Mouse (Mus musculus): ENCODE results near the gene Tcf7l2. TPM values are rescaled to one million over a fixed set of nuclear protein-coding genes. Genes with fewer than 3 reads are reported as not detected.

The Tcf7l2 gene
- total and polyA plus RNA-seq, 2 experiments from 2014 or later: 3.0 to 38.6 TPM

DNA sequence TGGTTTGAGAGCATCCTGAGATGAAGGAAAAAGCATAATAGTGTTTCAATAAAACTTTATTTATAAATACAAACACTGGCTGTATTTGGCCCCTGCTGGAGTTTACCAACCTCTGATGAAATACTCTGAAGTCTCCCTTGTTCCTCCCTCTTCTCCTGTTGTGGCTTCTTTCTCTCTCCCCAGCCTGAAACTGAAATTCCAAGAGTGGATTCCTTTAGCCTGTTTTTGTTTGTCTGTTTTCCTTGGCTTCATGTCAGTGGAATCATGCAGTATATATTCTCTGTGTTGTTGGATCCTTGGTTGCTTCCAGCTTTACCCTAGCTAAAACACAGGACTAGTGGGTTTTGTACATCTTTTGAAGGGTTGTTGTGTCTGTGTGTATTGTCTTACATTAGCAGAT lies 16.5 kb downstream of the Tcf7l2 start:
- no peak for TF ChIP-seq EP300 (IDR thresholded peaks at IDR 0.05; ENCODE audit: low read depth)
- TF ChIP-seq CTCF (IDR thresholded peaks at IDR 0.05; ENCODE audit: low read depth): no peak
- no peaks in the 10 kb centered on the region for H3K27me3 ChIP-seq (ENCODE audit: control insufficient read depth, insufficient read depth, low read length)
- H3K4me3 ChIP-seq (ENCODE audit: low read depth, low read length): no peak overlapping the region
- peaks cover 4% of the 10 kb centered on the region; the same call in 1 of the 2 replicates for H3K36me3 ChIP-seq (replicated peaks; ENCODE audit: control insufficient read depth, insufficient read depth, low read length)
- peak overlapping the region; percentile 58; the same call in 1 of the 2 replicates for H3K27ac ChIP-seq (ENCODE audit: low read depth)
- no peak for ATAC-seq (ENCODE audit: insufficient read depth, low read depth)
- no peaks in the 10 kb centered on the region for H3K9me3 ChIP-seq (replicated peaks; ENCODE audit: control insufficient read depth, low read length)
- H3K9ac ChIP-seq (replicated peaks; ENCODE audit: low read depth, low read length): no peak overlapping the region
- no peak for DNase-seq (ENCODE audit: low spot score)
- peaks cover 47% of the 10 kb centered on the region for H3K4me1 ChIP-seq (ENCODE audit: control insufficient read depth, insufficient read depth)
- no peak overlapping the region for H3K4me2 ChIP-seq (ENCODE audit: low read depth, low read length)

DNA sequence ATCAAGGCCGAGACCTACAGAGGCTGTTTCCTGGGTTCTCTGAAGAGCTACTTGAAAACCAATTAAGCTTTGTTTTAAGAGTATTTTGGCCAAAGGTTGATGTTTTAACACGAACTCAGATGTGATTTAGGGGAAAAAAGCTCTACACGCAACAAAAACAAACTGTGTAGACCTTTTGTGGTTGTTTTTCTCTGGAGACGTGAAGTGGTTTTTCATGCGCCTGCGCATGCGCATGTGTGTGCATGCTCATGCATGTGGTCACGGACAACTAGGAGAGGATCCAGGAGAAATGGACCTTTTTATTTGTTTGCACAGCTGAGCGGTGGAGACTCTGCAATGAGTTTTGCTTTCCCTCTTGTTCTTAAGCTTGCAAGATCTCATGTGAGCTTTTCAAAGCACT lies 17.4 kb downstream of the Tcf7l2 start:
- H3K27me3 ChIP-seq (ENCODE audit: control insufficient read depth, insufficient read depth, low read length): no peaks in the 10 kb centered on the region
- no peaks in the 10 kb centered on the region for H3K9me3 ChIP-seq (replicated peaks; ENCODE audit: control insufficient read depth, low read length)
- DNase-seq (ENCODE audit: low spot score) (no peak), ATAC-seq (ENCODE audit: insufficient read depth, low read depth) (no peak)
- H3K27ac ChIP-seq (ENCODE audit: low read depth): no peak overlapping the region
- H3K4me3 ChIP-seq (ENCODE audit: low read depth, low read length): no peak overlapping the region
- 91% methylated on average over 9 of the region's 9 CpGs for WGBS
- H3K36me3 ChIP-seq (replicated peaks; ENCODE audit: control insufficient read depth, insufficient read depth, low read length): peaks cover 4% of the 10 kb centered on the region; the same call in 1 of the 2 replicates
- no peak overlapping the region for H3K4me2 ChIP-seq (ENCODE audit: low read depth, low read length)
- peaks cover 43% of the 10 kb centered on the region for H3K4me1 ChIP-seq (ENCODE audit: control insufficient read depth, insufficient read depth)
- H3K9ac ChIP-seq (replicated peaks; ENCODE audit: low read depth, low read length): no peak overlapping the region
- no peak for TF ChIP-seq EP300 (IDR thresholded peaks at IDR 0.05; ENCODE audit: low read depth)
- no peak for TF ChIP-seq CTCF (IDR thresholded peaks at IDR 0.05; ENCODE audit: low read depth)

DNA sequence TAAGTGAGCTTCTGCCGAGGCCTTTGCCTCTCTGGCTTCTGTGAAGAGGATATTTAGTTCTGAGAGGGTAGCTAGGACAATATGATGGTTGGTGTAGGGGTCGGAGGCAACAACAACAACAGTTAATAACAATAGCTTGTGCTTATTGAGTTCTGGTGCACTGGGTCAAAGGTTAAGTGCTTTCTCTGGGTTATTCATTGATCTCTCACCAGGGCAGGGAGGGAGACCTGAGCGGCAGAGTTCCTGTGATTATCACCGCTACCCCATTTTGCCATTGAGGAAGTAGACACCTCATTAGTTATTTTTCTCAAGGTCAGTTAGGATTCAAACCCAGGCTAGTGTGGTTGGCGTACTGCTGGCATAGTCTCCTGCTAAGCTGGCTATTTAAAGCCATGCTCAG lies 19.5 kb downstream of the Tcf7l2 start:
- peaks cover 26% of the 10 kb centered on the region for H3K4me1 ChIP-seq (ENCODE audit: control insufficient read depth, insufficient read depth)
- no peak overlapping the region for H3K27ac ChIP-seq (ENCODE audit: low read depth)
- DNase-seq (ENCODE audit: low spot score): no peak
- no peak overlapping the region for H3K4me3 ChIP-seq (ENCODE audit: low read depth, low read length)
- no peaks in the 10 kb centered on the region for H3K9me3 ChIP-seq (replicated peaks; ENCODE audit: control insufficient read depth, low read length)
- no peak overlapping the region for H3K9ac ChIP-seq (replicated peaks; ENCODE audit: low read depth, low read length)
- WGBS: 82% methylated on average over 5 of the region's 5 CpGs
- no peak for TF ChIP-seq CTCF (IDR thresholded peaks at IDR 0.05; ENCODE audit: low read depth)
- no peaks in the 10 kb centered on the region for H3K27me3 ChIP-seq (ENCODE audit: control insufficient read depth, insufficient read depth, low read length)
- ATAC-seq (ENCODE audit: insufficient read depth, low read depth): no peak
- H3K36me3 ChIP-seq (replicated peaks; ENCODE audit: control insufficient read depth, insufficient read depth, low read length): no peaks in the 10 kb centered on the region; the same call in 1 of the 2 replicates
- H3K4me2 ChIP-seq (ENCODE audit: low read depth, low read length): no peak overlapping the region

DNA sequence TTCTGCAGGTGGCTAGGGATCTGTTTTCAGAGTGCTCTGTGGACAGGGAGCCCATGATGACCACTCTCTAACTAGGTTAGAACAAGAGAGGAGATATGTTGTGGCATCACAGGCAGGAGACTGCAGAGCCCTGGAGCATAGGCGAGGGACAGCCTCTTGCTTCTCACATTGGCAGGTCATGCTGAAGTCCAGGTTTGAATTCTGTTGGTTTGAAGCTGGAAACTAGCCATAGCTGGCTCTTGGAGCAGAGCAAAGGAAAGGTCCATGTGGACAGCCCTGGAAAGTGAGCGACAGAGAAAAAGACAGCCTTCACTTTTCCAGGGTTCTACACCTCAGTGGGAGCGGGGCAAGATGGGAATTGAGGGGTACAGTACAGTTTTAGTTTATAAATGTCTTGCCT lies 20.6 kb downstream of the Tcf7l2 start:
- Histone ChIP-seq H3K27me3 (ENCODE audit: control insufficient read depth, insufficient read depth, low read length) (no peaks in the 10 kb centered on the region), H3K4me3 (ENCODE audit: low read depth, low read length) (no peak overlapping the region), H3K27ac (ENCODE audit: low read depth) (no peak overlapping the region), H3K9ac (replicated peaks; ENCODE audit: low read depth, low read length) (no peak overlapping the region), H3K4me1 (ENCODE audit: control insufficient read depth, insufficient read depth) (peaks cover 21% of the 10 kb centered on the region; the same call in 1 of the 2 replicates), H3K36me3 (replicated peaks; ENCODE audit: control insufficient read depth, insufficient read depth, low read length) (no peaks in the 10 kb centered on the region; the same call in 1 of the 2 replicates), H3K9me3 (replicated peaks; ENCODE audit: control insufficient read depth, low read length) (no peaks in the 10 kb centered on the region), H3K4me2 (ENCODE audit: low read depth, low read length) (no peak overlapping the region)
- 97% methylated on average over 3 of the region's 3 CpGs for WGBS
- ATAC-seq (ENCODE audit: insufficient read depth, low read depth) (no peak), DNase-seq (ENCODE audit: low spot score) (no peak)
- no peak for TF ChIP-seq EP300 (IDR thresholded peaks at IDR 0.05; ENCODE audit: low read depth)
- TF ChIP-seq CTCF (IDR thresholded peaks at IDR 0.05; ENCODE audit: low read depth): no peak

DNA sequence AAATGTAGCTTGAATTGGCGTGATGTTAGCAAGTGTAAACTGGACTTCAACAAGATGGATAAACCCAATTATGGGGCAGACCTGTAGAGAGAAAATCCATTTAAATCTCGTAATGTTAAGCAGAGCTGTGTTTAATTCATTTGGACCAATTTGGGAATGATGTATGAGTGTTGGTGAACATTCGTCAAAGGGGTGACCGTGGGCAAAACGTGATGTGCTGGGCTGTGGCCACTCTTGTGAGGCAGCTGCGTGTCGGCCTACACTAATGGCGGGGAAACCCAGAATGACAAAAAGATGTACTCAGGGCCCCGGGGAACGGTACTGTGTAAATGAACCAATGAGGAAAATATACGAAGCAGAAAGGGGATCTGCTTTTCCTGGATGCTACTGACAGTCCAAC lies 24.2 kb downstream of the Tcf7l2 start:
- WGBS: 89% methylated on average over 11 of the region's 11 CpGs

DNA sequence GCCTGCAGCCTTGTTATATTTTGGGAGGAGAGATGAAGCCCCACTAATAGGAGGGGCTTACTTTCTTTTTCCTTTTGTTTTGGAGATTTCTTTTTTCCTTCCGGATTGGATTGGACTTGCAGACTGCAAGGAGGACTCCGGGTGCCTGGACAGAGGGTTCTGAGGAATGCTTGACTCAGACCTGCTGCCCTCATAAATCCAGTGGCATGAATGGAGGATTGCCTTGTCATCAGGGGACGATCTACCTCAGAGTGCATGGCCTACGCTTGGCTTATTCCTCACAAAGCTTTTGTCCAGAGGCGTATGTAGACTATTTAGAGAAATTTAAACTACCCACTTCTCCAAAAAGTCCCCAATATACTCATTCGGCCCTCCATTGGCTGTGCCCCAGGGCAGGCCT lies 25.5 kb downstream of the Tcf7l2 start:
- no peak for DNase-seq (ENCODE audit: low spot score)
- peaks cover 18% of the 10 kb centered on the region for H3K4me1 ChIP-seq (ENCODE audit: control insufficient read depth, insufficient read depth)
- no peaks in the 10 kb centered on the region for H3K9me3 ChIP-seq (replicated peaks; ENCODE audit: control insufficient read depth, low read length)
- H3K27ac ChIP-seq (ENCODE audit: low read depth): no peak overlapping the region
- 82% methylated on average over 6 of the region's 6 CpGs for WGBS
- no peaks in the 10 kb centered on the region for H3K27me3 ChIP-seq (ENCODE audit: control insufficient read depth, insufficient read depth, low read length)
- H3K9ac ChIP-seq (replicated peaks; ENCODE audit: low read depth, low read length): no peak overlapping the region
- H3K4me3 ChIP-seq (ENCODE audit: low read depth, low read length): no peak overlapping the region
- TF ChIP-seq EP300 (IDR thresholded peaks at IDR 0.05; ENCODE audit: low read depth) (no peak), CTCF (IDR thresholded peaks at IDR 0.05; ENCODE audit: low read depth) (no peak)
- H3K36me3 ChIP-seq (replicated peaks; ENCODE audit: control insufficient read depth, insufficient read depth, low read length): no peaks in the 10 kb centered on the region
- H3K4me2 ChIP-seq (ENCODE audit: low read depth, low read length): no peak overlapping the region
- ATAC-seq (ENCODE audit: insufficient read depth, low read depth): no peak

More for the DNA sequence above, 24.2 kb downstream of the Tcf7l2 start:
- H3K4me2 ChIP-seq (ENCODE audit: low read depth, low read length): no peak overlapping the region
- no peaks in the 10 kb centered on the region for H3K36me3 ChIP-seq (replicated peaks; ENCODE audit: control insufficient read depth, insufficient read depth, low read length)
- no peaks in the 10 kb centered on the region for H3K9me3 ChIP-seq (replicated peaks; ENCODE audit: control insufficient read depth, low read length)
- ATAC-seq (ENCODE audit: insufficient read depth, low read depth) (no peak), DNase-seq (ENCODE audit: low spot score) (no peak)
- no peak overlapping the region for H3K27ac ChIP-seq (ENCODE audit: low read depth)
- H3K4me1 ChIP-seq (ENCODE audit: control insufficient read depth, insufficient read depth): peaks cover 26% of the 10 kb centered on the region
- H3K9ac ChIP-seq (replicated peaks; ENCODE audit: low read depth, low read length): no peak overlapping the region
- TF ChIP-seq EP300 (IDR thresholded peaks at IDR 0.05; ENCODE audit: low read depth) (no peak), CTCF (IDR thresholded peaks at IDR 0.05; ENCODE audit: low read depth) (no peak)
- H3K4me3 ChIP-seq (ENCODE audit: low read depth, low read length): no peak overlapping the region
- no peaks in the 10 kb centered on the region for H3K27me3 ChIP-seq (ENCODE audit: control insufficient read depth, insufficient read depth, low read length)

Measured in heart, postnatal 0 days (tissue).